Mouse (Mus musculus) heart, adult 11 months (tissue): ENCODE measurements around the gene Ethe1.

Source experiments
- DNase-seq: peaks from one replicate; pipeline ENCODE4 v3.0.0; 2022

Gene Ethe1

GRCm38 (mm10) chr7:24587330-24588105, at the start of gene Ethe1, which contains the start of gene Zfp575:
TSS of gene Ethe1 (plus strand) at chr7:24587543.
TSS of gene Zfp575 (minus strand) at chr7:24587641.
- peak; percentile 97 for DNase-seq

DNA sequence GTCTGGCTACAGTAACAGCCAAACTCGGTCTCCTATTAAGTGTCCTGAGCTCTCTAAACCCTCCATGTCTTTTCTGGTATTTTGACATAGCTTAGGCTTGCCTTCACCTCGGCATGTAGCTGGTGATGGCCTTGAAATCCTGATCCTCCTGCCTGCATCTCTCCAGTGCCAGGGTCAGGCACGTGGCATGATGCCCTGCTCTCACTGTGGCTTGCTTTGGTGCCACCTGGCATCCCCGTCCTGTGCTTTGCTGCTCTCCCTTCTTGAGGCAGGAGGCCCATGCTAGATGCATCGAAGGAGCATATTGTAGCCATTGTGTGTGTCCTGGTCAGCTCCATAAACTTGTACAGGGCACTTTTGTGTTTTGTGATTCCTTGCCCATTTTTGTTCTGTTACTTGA, 49.8 kb upstream of the Ethe1 start:
- no peak for DNase-seq

DNA sequence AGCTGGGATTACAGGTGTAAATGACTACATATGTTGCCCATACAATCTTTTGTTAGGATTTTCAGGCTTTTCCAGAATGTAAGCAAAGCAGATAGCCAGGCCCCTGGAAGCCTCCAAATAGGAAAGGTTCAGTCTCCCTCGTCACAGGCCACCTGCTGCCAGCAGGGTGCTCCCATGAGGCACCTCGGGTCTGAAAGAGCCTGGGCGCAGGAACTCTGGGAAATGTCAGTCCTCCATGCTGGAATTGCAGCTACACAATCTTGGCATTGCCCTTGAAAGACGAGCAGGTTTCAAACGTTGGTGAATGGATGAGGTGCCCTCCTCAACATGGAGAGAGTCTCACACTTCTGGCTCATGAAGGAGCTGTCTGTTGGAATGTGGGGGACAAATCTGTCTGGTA, 49.2 kb upstream of the Ethe1 start:
- no peak for DNase-seq

GRCm38 (mm10) chr7:24538701-24539100, 48.6 kb upstream of the Ethe1 start:
- DNase-seq, result no peak

DNA sequence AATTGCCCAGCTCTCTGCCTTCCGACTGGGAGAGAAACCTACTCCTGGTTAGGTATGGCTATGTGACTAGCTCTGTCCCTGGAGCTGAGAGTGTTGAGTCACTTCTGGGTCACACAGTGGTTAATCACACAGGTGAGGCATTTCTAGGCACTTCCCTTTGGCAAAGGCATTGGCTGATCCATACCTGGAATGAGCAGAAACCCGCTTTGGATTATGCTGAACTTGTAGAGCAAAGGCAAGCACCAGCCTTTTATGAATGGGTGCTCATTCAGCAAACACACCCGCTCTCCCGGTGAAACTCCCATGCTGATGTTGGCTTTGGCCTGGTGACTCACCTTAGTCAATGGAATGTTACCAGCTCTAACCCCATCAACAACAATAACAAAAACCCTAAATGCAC, 47.7 kb upstream of the Ethe1 start:
- no peak for DNase-seq

DNA sequence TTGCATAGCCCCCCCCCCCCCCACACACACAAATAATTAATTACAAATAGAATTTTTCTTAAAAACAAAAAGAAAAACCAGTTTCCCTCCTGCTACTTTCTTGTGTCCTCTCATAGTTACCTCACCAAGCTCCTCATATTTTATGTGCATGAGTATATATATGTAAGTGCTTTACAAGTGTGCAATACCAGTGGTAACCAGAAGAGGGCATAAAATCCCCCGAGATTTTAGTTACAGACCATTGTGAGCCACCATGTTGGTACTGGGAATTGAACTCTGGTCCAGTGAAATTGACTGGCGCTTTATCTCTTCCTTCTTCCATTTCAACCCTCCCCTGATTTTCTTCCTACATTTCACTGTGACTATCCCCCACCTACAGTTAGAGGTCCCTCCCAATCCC, 42.8 kb upstream of the Ethe1 start:
- DNase-seq, result no peak

DNA sequence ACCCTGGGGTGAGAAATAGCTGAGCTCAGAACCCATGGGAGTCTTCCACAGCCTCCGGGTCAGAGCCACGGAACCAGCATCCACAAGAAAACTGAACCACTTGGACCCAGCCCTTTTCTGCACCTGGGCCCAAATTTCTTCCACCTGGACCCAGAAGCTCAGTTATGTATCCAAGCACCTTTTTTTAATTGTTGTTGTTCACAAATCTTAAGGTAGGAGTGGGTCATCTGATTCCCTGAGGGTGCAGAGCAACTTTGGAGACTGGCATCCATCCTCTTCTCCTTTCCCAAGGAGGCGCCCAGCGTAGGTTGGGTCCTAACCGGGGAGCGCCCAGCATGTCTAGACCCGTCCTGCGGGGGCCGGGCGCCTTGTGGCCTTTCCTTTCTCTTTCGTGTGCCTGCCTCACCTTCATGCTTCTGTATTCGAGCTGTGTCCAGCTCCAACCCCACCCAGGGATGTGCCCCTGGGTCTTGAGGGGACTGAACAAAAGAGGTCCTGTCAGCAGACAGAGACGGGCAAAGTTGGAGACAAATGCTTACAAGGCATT, 41.2 kb upstream of the Ethe1 start, which contains the start of the genes Pinlyp and Xrcc1:
Gene Pinlyp (minus strand): TSS at position 51 of the 547 bp plus-strand sequence.
Gene Xrcc1 (plus strand): TSS at position 222 of the 547 bp plus-strand sequence.
- DNase-seq, result peak; percentile 92

DNA sequence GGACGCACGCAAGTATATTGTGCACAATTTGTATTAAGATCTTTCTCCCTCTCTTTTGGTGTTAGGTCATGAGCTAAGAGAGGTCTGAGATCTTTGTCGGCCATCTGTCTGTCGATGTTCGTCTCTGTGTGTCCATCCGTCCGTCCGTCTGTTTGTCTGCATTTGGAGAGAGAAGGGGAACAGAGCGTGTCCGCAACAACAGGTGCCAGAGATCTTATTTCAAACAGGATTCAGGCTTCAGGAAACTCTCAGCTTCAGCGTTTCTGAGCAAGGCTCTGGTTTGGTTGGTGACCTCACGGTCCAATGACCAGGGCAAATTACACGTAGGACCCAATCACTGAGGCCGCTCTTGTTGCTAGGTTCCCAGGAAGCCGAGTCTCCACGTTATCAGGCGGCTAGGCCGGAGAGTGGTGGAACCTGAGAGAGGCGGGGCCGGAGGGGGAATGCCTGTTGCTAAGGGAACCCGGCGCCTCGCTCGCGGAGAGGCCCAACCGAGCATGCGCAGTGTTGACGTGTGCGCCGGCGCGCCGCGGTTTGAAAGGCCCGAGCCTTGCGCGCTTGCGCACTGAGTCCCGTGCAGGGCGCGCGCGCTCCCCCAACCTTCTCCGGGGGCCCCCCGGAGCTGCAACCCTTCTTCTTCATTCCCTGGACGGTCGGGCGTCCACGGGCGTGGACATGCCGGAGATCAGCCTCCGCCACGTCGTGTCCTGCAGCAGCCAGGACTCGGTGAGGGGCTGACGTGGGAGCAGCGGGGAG, 40.5 kb upstream of the Ethe1 start:
- DNase-seq, result peak; percentile 100

- no peak for DNase-seq
These were observed 39.8 kb upstream of the Ethe1 start for GRCm38 (mm10) chr7:24547534-24548036.

DNA sequence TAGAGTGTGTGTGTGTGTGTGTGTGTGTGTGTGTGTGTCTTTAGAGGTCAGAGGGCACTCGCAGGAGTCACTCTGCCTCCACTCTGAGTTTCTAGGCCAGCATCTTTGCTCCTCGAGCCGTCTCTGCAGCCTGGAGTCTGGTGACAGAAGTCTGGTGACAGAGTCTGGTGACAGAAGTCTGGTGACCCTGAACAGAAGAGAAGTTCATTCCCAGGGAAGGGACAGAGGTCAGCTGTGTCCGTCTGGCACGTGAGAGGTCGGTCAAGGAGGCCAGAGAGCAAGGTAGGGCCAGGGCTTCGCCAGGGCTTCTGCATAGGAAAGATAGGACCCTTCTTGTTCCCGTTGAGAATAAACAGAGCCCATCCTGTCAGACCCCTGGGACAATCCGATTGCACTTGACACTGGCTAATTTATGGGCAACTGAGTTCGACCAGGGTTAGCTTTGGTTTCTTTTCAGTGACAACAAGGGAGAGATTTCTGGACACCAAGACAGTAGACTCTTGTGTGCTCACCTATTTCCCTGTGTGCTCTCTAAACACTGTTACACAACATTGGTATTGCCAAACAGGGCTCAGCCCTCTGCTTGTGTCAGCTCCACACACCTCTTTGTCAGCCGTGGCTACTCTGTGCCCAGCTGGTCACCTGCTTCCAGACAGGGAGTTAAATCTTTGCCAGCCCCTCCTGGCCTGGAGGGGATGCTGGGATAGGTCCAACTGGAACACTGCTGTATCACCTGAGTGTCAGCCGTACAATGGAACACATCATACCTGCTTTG, 35.2 kb upstream of the Ethe1 start:
- peak; percentile 92 for DNase-seq

DNA sequence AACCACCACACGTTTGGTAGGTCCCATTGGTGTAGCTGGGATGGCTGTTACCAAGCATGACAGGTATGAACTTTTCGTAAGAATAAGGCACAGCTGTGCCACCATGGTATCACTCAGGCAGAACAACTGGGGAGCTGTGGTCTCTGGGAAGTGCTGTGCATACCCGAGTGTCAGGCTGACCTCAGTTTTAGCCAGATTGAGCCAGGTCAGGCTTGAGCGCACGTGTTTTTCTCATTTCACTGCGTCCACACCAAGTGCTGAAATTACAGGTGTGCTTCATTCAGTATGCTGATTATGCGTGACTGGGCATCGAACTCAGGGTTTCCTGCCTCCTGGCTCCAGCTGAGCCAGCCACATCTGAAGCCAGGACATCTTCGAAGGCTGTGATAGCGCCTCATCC, 31.6 kb upstream of the Ethe1 start:
- DNase-seq, result no peak

DNA sequence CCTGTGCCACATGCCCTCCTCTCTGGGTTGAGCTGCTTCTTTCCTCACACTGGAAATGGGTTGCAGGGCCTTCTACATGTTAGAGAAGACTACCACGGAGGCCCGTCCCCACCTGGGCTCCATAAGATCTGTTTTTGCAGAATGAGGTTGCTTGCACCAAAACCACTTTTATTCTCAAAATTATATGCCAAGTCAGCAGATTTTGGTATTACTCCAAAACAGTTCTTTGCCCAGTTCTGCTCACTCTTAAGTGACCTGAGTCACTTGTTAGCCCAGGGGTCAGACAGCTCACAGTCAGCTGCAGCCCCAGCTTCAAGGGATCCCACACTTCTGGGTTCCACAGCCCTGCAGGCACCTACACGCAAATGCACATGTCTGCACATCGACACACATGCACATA, 25.9 kb upstream of the Ethe1 start:
- DNase-seq, result no peak

DNA sequence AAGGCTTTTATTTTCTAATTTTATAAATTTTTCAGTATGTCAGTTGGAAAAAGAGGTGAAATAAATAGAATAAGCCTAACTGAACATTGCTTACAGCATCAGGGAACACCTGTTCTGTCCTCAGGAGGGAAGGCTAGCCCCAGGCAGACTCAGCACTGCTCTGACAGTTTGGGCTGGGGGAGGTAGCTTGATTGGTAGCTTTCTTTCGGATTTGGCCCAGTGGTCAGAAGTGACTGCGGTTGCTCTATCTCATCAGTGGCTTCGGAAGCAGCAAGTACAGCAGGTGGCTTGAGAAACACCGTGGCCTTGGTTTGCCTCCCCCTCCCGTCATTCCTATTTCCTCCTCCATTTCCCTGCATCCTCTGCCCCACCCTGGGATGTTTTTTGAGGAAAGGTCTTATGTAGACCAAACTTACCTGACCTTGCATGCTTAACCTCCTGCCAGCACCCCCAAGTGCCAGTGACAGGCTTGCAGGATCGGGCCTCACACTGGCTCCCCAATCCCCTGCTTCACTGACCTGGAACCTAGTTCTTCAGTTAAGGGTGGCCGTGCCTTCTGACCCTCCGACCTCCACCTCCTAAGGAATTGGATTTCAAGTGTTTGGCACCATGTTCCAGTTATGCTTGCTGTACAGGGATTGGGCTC, 24.0 kb upstream of the Ethe1 start:
- DNase-seq, result no peak

DNA sequence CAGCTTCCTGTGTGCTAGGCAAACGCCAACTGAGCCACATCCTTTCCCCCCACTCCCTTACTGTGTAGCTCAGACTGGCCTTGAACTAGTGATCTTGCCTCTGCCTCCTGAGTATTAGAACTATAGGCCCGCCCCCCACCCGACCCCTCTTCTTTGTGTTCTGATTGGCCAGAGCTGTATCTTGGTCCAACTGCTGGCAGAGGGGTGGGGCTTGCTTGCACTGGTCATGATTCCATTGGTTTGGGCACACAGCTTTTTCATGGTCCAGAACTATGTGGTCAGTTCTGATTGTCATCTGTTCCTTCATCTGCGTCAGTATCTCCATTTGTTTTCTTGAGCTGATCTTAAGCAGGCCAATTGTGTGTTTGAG, 23.5 kb upstream of the Ethe1 start:
- DNase-seq, result no peak

GRCm38 (mm10) chr7:24564607-24565265, 22.6 kb upstream of the Ethe1 start:
- DNase-seq, result peak; percentile 92

GRCm38 (mm10) chr7:24565627-24566026, 21.7 kb upstream of the Ethe1 start:
- no peak for DNase-seq

GRCm38 (mm10) chr7:24566206-24566605, 21.1 kb upstream of the Ethe1 start:
- no peak for DNase-seq

DNA sequence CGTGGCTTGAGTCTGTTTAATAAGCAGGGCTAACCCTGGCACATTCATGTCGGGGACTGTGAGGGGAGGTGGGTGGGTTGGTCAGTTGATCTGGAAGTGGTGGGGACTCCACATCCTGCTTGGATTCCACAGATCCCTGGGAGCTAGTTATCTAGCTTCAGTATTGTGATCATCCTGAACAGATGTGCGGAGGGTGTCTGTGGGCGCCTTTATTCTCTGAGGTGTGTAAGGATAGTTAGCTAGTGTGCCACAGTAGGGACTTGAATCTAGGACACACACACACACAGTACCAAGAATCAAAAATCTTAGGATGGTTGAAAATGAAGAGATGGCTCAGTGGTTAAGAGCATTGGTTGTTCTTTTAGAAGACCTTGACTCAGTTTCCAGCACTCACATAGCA, 18.8 kb upstream of the Ethe1 start:
- DNase-seq, result no peak

DNA sequence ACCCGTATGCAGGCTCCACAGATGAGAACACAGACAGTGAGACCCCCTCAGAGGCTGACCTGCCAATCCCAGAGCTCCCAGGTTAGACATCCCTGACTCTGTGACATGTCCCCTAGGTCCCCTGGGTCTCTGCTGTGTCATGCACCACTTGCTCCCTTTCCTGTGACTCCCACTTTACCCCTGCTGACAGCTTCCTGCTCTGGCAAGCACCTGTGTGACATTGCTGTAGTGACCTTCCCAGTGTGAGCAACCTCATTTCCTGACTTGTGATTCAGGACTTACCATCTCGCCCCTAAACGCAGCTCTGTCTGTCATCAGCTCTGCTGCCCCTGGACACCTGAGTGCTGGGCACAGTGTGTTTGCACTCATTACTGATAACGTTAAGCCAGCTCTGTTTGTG, 16.3 kb upstream of the Ethe1 start:
- DNase-seq, result no peak

DNA sequence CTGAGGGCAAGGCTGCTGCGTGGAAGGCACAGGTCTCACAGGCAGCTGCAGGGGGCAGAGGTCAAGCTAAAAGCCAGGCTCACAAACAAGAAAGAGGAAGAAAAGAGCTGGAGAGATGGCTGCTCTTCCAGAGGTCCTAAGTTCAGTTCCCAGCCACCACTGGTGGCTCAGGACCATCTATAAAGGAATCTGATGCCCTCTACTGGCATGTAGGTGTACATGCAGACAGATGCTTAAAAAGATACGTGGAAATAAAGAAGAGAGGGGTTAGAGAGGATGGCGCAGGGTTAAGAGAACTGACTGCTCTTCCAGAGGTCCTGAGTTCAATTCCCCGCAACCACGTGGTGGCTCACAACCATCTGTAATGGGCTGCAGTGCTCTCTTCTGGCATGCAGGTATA, 14.9 kb upstream of the Ethe1 start:
- no peak for DNase-seq

DNA sequence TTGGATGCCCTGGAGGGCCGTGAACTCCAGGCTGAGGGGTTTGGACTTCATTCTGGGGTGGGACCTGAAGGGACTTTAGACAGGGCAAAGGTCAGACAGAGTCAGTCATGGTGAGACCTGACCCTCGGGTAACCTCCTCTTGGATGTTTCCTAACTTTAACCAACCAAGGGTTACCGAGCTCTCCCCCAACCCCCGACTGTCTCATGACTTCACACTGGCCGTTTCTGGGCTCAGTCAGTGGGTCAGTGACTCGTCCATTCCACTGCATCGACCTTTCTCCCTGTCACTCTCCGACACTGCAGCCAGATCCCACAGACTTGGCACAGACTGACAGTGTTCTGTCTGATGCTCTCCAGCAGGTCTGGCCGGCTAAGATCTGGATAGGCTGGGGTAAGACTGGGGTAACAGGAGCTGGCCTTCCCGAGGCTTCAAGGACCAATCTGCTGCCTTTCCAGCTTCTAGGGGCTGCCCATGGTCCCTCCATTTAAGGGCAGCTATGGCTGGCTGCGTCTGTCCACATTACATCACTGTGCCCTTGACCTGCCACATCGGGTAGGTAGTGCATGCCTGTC, 13.0 kb upstream of the Ethe1 start:
- DNase-seq, result peak; percentile 92
